Mouse (Mus musculus) adrenal gland (tissue): ENCODE data around the gene Vmn1r192.
"Not testable (repeated sequence)": the region's sequence is repeated elsewhere in the genome, so short reads cannot be mapped to it uniquely, and the experiment has no call there.

Source experiments
- intact Hi-C: fragments of 180-260 bp; cut with DNase I; formaldehyde crosslinking; loops from one replicate; pipeline ENCODE4 v1.15.1; 2025
- long read RNA-seq, 2 experiments: library from polyadenylated mRNA; unstranded; transcript quantifications; one replicate each; pipeline ENCODE4 v2.0.0; 2020; ENCODE audit warnings: borderline replicate concordance in 1 of 2; ENCODE audit not compliant: insufficient replicate concordance in 1 of 2
- microRNA-seq, 2 experiments: library from miRNA; unstranded; fragments of <30 nt; microRNA quantifications; one replicate each; pipeline ENCODE4; 2019

Gene Vmn1r192
- long read RNA-seq, experiment 1 = 0 reads
- long read RNA-seq, experiment 2 = 0 reads

DNA sequence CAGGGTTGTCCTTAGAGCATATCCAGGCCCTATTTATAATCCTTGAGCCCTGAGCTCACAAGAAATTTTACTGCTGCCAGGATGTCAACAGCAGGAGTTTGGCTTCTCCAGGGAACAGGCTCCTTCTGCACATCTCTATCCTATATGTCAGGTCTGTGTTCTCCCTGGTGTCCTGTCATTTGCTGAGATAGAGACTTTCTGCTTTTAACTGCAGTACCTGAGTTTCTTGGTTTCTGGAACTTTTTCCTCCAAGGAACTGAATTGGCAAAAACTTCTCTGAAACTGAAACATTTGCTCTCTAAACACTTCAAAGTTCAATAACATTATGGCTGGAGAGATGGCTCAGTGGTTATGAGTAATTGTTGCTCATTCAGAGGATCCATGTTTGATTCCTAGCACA lies at the start of gene Vmn1r192:
Vmn1r192 (minus strand) TSS at position 101 of the 400 bp plus-strand sequence.
- intact Hi-C loops = no loop called here

DNA sequence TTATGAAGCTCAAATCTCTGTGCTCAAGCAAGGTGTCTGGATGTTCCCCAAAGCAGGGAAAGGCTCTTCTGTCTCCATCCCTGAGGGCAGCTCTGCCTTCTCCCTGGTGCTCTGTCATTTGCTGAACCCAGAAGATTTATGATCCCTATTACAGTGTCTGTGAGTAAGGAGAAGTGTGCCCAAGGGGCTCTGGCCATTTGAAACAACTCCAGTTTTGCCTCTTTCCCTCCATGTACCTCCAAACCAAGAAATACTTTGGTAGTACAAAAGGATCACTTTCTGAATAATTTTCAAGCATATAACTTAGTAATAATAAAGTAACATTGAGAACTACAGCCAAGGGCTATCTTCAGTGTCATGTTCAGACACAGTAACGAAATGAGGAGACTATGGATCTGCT lies 32.1 kb upstream of the Vmn1r192 start, which contains the start of gene Vmn1r193:
Vmn1r193 (minus strand) TSS at position 101 of the 400 bp plus-strand sequence.
- intact Hi-C loops = not testable (repeated sequence)

DNA sequence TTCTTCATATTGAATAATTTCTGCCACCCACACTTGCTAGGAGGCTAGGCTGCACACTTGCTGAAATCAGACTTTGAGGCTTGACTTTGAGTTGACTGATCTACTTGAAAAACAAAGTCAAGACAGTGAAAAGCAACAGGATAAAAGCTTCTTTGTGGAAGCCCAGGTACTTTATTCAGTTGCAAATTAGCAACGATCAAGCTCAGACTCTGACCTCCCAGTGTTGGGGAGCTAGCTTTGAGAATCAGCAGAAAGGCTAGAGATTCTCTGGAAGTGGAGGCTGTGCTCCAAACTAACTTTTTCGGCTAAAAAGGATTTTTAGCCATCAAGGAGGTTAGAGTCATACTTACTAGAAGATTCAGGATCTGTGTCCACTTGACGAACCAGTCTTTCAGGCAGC lies 1.8 kb upstream of the Vmn1r192 start:
- intact Hi-C loops = not testable (repeated sequence)

DNA sequence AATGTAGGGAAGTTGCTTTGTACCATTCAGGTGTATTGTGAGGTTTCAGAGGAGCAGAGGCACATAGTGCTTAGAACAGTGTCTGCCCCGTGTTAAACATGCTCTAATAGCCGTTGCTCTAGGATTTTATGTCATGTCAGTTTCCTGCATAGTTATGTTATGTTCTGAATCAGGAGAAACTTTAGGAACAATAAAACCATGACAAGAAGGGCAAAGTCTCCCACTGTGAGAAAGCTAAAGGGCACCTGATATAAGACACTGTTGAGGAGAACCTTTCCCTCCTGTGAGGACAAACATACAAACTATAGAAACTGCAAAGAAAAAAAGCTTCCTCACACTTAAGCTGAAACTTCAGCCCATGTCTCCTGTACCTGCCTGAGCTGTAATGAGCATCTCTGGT lies 556 bp downstream of the Vmn1r192 start:
- intact Hi-C loops = no loop called here

DNA sequence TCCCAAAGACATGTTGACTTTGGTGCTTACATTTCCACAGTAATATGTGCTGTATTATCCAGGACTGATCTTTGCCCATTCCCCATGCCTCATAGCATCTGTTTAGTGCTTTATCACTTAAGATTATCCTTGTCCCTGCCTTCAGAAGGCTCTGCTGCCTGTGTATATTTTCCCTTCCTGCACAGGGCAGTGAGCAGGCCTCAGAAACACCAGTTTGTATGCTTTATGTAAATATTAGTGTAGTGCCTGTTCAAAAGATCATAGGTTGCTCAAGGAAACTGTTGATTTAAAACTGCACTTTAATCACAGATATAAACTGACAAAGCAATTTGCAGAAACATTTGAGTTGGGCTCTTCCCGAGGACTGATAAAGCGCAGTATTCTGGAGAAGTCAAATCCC lies 1.6 kb downstream of the Vmn1r192 start:
- intact Hi-C loops = no loop called here

DNA sequence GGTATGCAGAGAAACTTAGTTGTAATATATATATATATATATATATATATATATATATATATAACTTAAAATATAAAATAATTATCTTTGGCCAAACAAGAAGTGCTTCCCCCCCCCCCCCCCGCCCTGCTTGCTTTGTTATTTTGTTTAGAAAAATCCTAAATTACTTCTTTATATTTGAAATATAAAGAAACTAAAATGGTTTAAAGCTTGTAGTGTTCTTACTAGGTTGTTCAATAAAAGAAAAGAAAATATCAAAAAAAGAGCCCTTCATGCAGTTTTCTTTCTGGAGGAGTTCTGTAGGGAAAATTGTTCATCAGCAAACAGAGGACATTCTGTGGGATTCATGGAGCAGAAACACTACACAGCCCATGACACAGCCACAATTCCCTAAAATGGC lies 7.1 kb downstream of the Vmn1r192 start, which contains the start of gene Vmn1r191:
Vmn1r191 (minus strand) TSS at position 101 of the 400 bp plus-strand sequence.
- intact Hi-C loops = no loop called here

DNA sequence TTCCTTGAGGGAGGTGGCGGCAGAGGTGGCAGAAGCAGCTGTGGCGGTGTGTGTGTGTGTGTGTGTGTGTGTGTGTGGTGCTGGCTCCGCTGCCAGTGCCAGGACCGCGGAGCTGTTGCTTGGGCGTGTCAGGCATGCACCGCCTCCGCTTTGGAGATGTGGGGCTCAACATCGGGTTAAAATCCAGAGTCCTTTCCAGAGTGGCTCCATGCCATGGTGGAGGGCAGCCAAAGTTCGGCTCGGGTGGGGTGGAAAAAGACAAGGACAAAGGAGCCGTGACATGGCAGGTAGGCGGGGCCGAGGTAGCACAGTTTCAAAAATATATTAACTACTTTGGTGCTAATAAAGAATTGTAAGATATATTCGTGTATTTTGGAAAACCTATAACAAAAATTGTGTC lies 22.5 kb downstream of the Vmn1r192 start:
- intact Hi-C loops = no loop called here

DNA sequence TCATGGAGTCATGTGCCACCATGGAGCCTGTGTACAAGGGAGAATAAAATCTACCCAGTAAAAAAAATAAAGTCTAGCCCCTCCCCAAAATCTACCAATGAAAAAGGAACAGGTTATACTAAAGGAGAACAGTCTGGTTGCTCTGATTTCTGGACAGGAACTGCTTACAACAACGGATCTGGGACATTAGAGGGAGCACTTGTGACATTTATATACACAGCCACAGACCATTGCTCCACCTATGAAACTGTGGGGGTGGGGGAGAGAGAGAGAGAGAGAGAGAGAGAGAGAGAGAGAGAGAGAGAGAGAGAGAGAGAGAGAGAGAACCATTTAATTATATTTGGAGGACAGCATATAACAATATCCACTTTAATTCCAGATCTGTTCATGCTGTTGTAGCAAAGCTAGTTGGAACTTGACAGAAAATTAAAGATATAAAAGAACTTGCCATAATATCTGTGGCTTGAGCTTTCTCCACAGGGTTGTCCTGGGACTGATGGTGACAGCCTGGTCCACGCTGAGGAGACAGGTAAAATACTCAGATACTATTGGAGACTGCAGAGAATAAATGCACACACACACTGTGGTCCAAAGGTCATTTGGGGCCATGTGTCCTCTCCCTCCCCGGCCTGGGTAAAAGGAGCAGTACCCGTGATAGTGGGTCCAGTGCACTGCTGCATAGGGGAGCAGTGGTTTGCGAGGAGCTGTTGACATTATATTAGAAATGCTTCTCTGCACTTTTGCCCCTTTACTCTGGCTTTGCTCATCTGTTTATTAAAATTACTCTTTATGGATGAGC lies 54.2 kb downstream of the Vmn1r192 start:
- intact Hi-C loops = not testable (repeated sequence)

Small RNA genes within 50 kb of the gene (microRNA-seq; reads per million reads assigned to microRNA genes)
- gene Gm23282 = 0 reads per million in 2 experiments
- 0 reads per million in 2 experiments for gene Gm25084
